In genomic region chr6:35499978-35500667, GRCm38 (mm10) we compare ENCODE assay signal across 28 mouse cellular contexts. TPM values are rescaled to one million over a fixed set of nuclear protein-coding genes. Genes with fewer than 3 reads are reported as not detected.
DNase-seq lines count a peak whose midpoint lies in the region; ATAC-seq and TF ChIP-seq lines count a peak whose summit lies in the region.
"Had no signal": no experiment of that assay in that cellular context is flagged by ENCODE, and none has a peak within 500 bp of the region (broad histone marks: within the 10 kb centered on the region; RNA-seq: fewer than 3 reads in every experiment).

No protein-coding gene starts in this region.

- DNase-seq in liver, adult 2 months (ENCODE audit: extremely low read depth, low read depth, low spot score), result peak; percentile 93
- no peak for DNase-seq in liver, embryonic 11.5 days (ENCODE audit: low spot score)
- DNase-seq in liver, embryonic 13.5 days, result no peak
- peak; percentile 50 for DNase-seq in lung, postnatal 36 days
- no peak for DNase-seq in hindbrain, embryonic 14.5 days (ENCODE audit: low spot score)
- DNase-seq in layer of hippocampus, postnatal 36 days, result no peak
- DNase-seq: adrenal gland, postnatal 14 days; B cell, adult 2 months; cerebellum, adult 8-10 months; cerebellum, postnatal 36 days; forebrain, postnatal 0 days; gastrocnemius, postnatal 25 days; heart, postnatal 4 days; kidney, postnatal 36 days; left cerebral cortex, postnatal 4 days; right cerebral cortex, postnatal 14 days; spleen, adult 18-20 months had no signal

- H3K9ac ChIP-seq in liver, adult 2 months (ENCODE audit: low read depth, low read length), result no peak overlapping the region
- H3K9ac ChIP-seq in liver, embryonic 11.5 days (ENCODE audit: low read depth, low read length), result no peak overlapping the region
- H3K9ac ChIP-seq in liver, embryonic 13.5 days, result no peak overlapping the region
- no peak overlapping the region for H3K9ac ChIP-seq in hindbrain, embryonic 14.5 days
- no peak overlapping the region for H3K9ac ChIP-seq in intestine, embryonic 15.5 days
- H3K9ac ChIP-seq: embryonic facial prominence, embryonic 15.5 days; forebrain, postnatal 0 days; hindbrain, embryonic 15.5 days; kidney, embryonic 15.5 days; limb, embryonic 15.5 days; midbrain, embryonic 13.5 days had no signal

- 32% methylated on average over 5 of the region's 5 CpGs for WGBS in liver, adult 2 months
- 83% methylated on average over 5 of the region's 5 CpGs for WGBS in liver, embryonic 11.5 days
- WGBS in bone marrow, adult 2 months, result 60% methylated on average over 5 of the region's 5 CpGs
- 69% methylated on average over 5 of the region's 5 CpGs for WGBS in liver, embryonic 13.5 days (ENCODE audit: insufficient replicate concordance)
- WGBS in hindbrain, embryonic 14.5 days, result 94% methylated on average over 5 of the region's 5 CpGs
- WGBS in intestine, embryonic 15.5 days, result 89% methylated on average over 5 of the region's 5 CpGs

- TF ChIP-seq POLR2A in liver, adult 2 months (IDR thresholded peaks at IDR 0.05; ENCODE audit: extremely low read depth, insufficient read depth, low read length), result no peak
- TF ChIP-seq POLR2A in bone marrow, adult 2 months (IDR thresholded peaks at IDR 0.05; ENCODE audit: borderline replicate concordance, control insufficient read depth, low read depth, low read length), result no peak

- no peak for ATAC-seq in liver, embryonic 11.5 days (replicated peaks; ENCODE audit: low FRiP score)
- peak; percentile 48; the same call in 1 of the 2 replicates for ATAC-seq in liver, embryonic 13.5 days (ENCODE audit: low read depth)
- ATAC-seq in hindbrain, embryonic 14.5 days (ENCODE audit: low FRiP score), result no peak
- no peak for ATAC-seq in intestine, embryonic 15.5 days
- ATAC-seq: forebrain, postnatal 0 days; intestine, embryonic 16.5 days; midbrain, embryonic 13.5 days had no signal

- H3K27ac ChIP-seq in liver, adult 2 months (replicated peaks; ENCODE audit: insufficient read depth, low read depth, low read length), result peak overlapping the region; percentile 49
- H3K27ac ChIP-seq in liver, embryonic 11.5 days (ENCODE audit: low read depth, low read length), result no peak overlapping the region
- H3K27ac ChIP-seq in bone marrow, adult 2 months (ENCODE audit: control insufficient read depth, insufficient read depth, low read depth, low read length, poor library complexity), result peak overlapping the region; percentile 38; the same call in 1 of the 2 replicates
- no peak overlapping the region for H3K27ac ChIP-seq in liver, embryonic 13.5 days
- no peak overlapping the region for H3K27ac ChIP-seq in hindbrain, embryonic 14.5 days
- H3K27ac ChIP-seq in intestine, embryonic 15.5 days, result no peak overlapping the region
- H3K27ac ChIP-seq: embryonic facial prominence, embryonic 15.5 days; heart, embryonic 10.5 days; hindbrain, embryonic 15.5 days; kidney, embryonic 15.5 days; left cerebral cortex, adult 2 months; limb, embryonic 15.5 days; midbrain, embryonic 13.5 days had no signal

- H3K9me3 ChIP-seq in liver, embryonic 11.5 days (ENCODE audit: control insufficient read depth, low read length), result no peaks in the 10 kb centered on the region
- no peaks in the 10 kb centered on the region for H3K9me3 ChIP-seq in liver, embryonic 13.5 days (replicated peaks)
- H3K9me3 ChIP-seq in hindbrain, embryonic 14.5 days (ENCODE audit: control insufficient read depth, low read length), result no peaks in the 10 kb centered on the region
- H3K9me3 ChIP-seq in intestine, embryonic 15.5 days, result no peaks in the 10 kb centered on the region
- H3K9me3 ChIP-seq: embryonic facial prominence, embryonic 15.5 days; heart, embryonic 10.5 days; hindbrain, embryonic 15.5 days; kidney, embryonic 15.5 days; limb, embryonic 15.5 days; megakaryocyte, embryonic 14.5 days; midbrain, embryonic 13.5 days had no signal

- no peaks in the 10 kb centered on the region; the same call in 1 of the 2 replicates for H3K36me3 ChIP-seq in liver, adult 2 months (ENCODE audit: control insufficient read depth, insufficient read depth, low read length)
- H3K36me3 ChIP-seq in liver, embryonic 11.5 days (ENCODE audit: control insufficient read depth, insufficient read depth, low read length), result no peaks in the 10 kb centered on the region
- no peaks in the 10 kb centered on the region for H3K36me3 ChIP-seq in liver, embryonic 13.5 days
- no peaks in the 10 kb centered on the region for H3K36me3 ChIP-seq in hindbrain, embryonic 14.5 days (replicated peaks; ENCODE audit: control insufficient read depth, insufficient read depth)
- H3K36me3 ChIP-seq in intestine, embryonic 15.5 days, result no peaks in the 10 kb centered on the region
- H3K36me3 ChIP-seq: embryonic facial prominence, embryonic 15.5 days; heart, embryonic 10.5 days; hindbrain, embryonic 15.5 days; kidney, embryonic 15.5 days; limb, embryonic 15.5 days; midbrain, embryonic 13.5 days had no signal

- no peak overlapping the region for H3K4me3 ChIP-seq in liver, adult 2 months (ENCODE audit: insufficient read depth, low read depth, low read length)
- no peak overlapping the region for H3K4me3 ChIP-seq in liver, embryonic 11.5 days (ENCODE audit: low read depth, low read length)
- no peak overlapping the region for H3K4me3 ChIP-seq in bone marrow, adult 2 months (replicated peaks; ENCODE audit: control insufficient read depth, low read depth, low read length)
- no peak overlapping the region for H3K4me3 ChIP-seq in liver, embryonic 13.5 days (replicated peaks)
- H3K4me3 ChIP-seq in hindbrain, embryonic 14.5 days (replicated peaks; ENCODE audit: low read length), result no peak overlapping the region
- no peak overlapping the region for H3K4me3 ChIP-seq in intestine, embryonic 15.5 days (replicated peaks)
- H3K4me3 ChIP-seq: embryonic facial prominence, embryonic 15.5 days; heart, embryonic 10.5 days; hindbrain, embryonic 15.5 days; kidney, embryonic 15.5 days; left cerebral cortex, adult 2 months; limb, embryonic 15.5 days; megakaryocyte, embryonic 14.5 days; midbrain, embryonic 13.5 days had no signal

- no peak for TF ChIP-seq CTCF in liver, adult 2 months (IDR thresholded peaks at IDR 0.05; ENCODE audit: low read depth, low read length)
- no peak for TF ChIP-seq CTCF in bone marrow, adult 2 months (IDR thresholded peaks at IDR 0.05; ENCODE audit: control insufficient read depth, insufficient read depth, low read length)

- no peaks in the 10 kb centered on the region for H3K27me3 ChIP-seq in liver, adult 2 months (ENCODE audit: control insufficient read depth, insufficient read depth, low read length)
- H3K27me3 ChIP-seq in liver, embryonic 11.5 days (replicated peaks; ENCODE audit: control insufficient read depth, insufficient read depth, low read length), result no peaks in the 10 kb centered on the region
- no peaks in the 10 kb centered on the region for H3K27me3 ChIP-seq in liver, embryonic 13.5 days
- no peaks in the 10 kb centered on the region for H3K27me3 ChIP-seq in hindbrain, embryonic 14.5 days (ENCODE audit: control insufficient read depth, insufficient read depth, low read length)
- H3K27me3 ChIP-seq in intestine, embryonic 15.5 days (replicated peaks), result no peaks in the 10 kb centered on the region
- H3K27me3 ChIP-seq: embryonic facial prominence, embryonic 15.5 days; hindbrain, embryonic 15.5 days; kidney, embryonic 15.5 days; limb, embryonic 15.5 days; megakaryocyte, embryonic 14.5 days; midbrain, embryonic 13.5 days had no signal

- no peaks in the 10 kb centered on the region for H3K79me2 ChIP-seq in liver, adult 2 months (ENCODE audit: control insufficient read depth, insufficient read depth, low read length)

- peaks cover 6% of the 10 kb centered on the region for H3K4me1 ChIP-seq in liver, adult 2 months (ENCODE audit: control insufficient read depth, insufficient read depth, low read length)
- H3K4me1 ChIP-seq in liver, embryonic 11.5 days (replicated peaks; ENCODE audit: control insufficient read depth, insufficient read depth, low read length), result no peaks in the 10 kb centered on the region
- H3K4me1 ChIP-seq in bone marrow, adult 2 months (ENCODE audit: control insufficient read depth, insufficient read depth, low read length), result no peaks in the 10 kb centered on the region
- H3K4me1 ChIP-seq in liver, embryonic 13.5 days (replicated peaks), result no peaks in the 10 kb centered on the region
- no peaks in the 10 kb centered on the region for H3K4me1 ChIP-seq in hindbrain, embryonic 14.5 days (replicated peaks; ENCODE audit: control insufficient read depth, insufficient read depth, low read length)
- H3K4me1 ChIP-seq in intestine, embryonic 15.5 days (replicated peaks), result no peaks in the 10 kb centered on the region
- H3K4me1 ChIP-seq: embryonic facial prominence, embryonic 15.5 days; heart, embryonic 10.5 days; hindbrain, embryonic 15.5 days; kidney, embryonic 15.5 days; limb, embryonic 15.5 days; midbrain, embryonic 13.5 days had no signal

- H3K4me2 ChIP-seq in liver, embryonic 11.5 days, result no peak overlapping the region
- no peak overlapping the region for H3K4me2 ChIP-seq in liver, embryonic 13.5 days
- no peak overlapping the region for H3K4me2 ChIP-seq in hindbrain, embryonic 14.5 days (replicated peaks)
- no peak overlapping the region for H3K4me2 ChIP-seq in intestine, embryonic 15.5 days (replicated peaks)
- H3K4me2 ChIP-seq: embryonic facial prominence, embryonic 15.5 days; hindbrain, embryonic 15.5 days; kidney, embryonic 15.5 days; limb, embryonic 15.5 days; midbrain, embryonic 13.5 days had no signal

RNA-seq across cellular contexts. Expression of gene Mtpn, which starts 39.6 kb away (rescaled TPM):
- total RNA-seq in liver, adult 2 months (2014; rRNA removed), result 61.3 and 62.0 TPM in 2 replicates
- polyA plus RNA-seq in liver, adult 2 months (2012; rRNA removed), result 62.7 and 86.3 TPM in 2 replicates
- 115 and 127 TPM in 2 replicates for polyA plus RNA-seq in liver, embryonic 11.5 days (2014; fragmentation: Nextera tagmentation; extraction: Ambion mirVana)
- 24.3 and 38.3 TPM in 2 replicates for polyA plus RNA-seq in bone marrow, adult 2 months (2011; ENCODE audit: insufficient read depth, insufficient read length, low replicate concordance, missing spikeins)
- polyA plus RNA-seq in liver, embryonic 13.5 days (2015; fragmentation: Nextera tagmentation; extraction: Ambion mirVana), result 60.1 and 71.7 TPM in 2 replicates
- polyA plus RNA-seq in hindbrain, embryonic 14.5 days (2014; fragmentation: Nextera tagmentation; extraction: Ambion mirVana), result 171 and 188 TPM in 2 replicates
- polyA plus RNA-seq in intestine, embryonic 15.5 days (2015; fragmentation: Nextera tagmentation; extraction: Ambion mirVana), result 141 and 147 TPM in 2 replicates
- total RNA-seq in layer of hippocampus, postnatal 36 days (2021), result 100 to 1,000 TPM; 249 to 285 TPM

Comparison
In these comparisons a context has a peak if more than half of its experiments do, and no peak if none do; other contexts are left out.
1. DNase-seq: peak in liver, adult 2 months (single experiment) and lung, postnatal 36 days (single experiment); none in liver, embryonic 11.5 days (single experiment), liver, embryonic 13.5 days (single experiment), hindbrain, embryonic 14.5 days (single experiment) and layer of hippocampus, postnatal 36 days (0 of 2).
2. H3K27ac ChIP-seq: peak in liver, adult 2 months (single experiment) and bone marrow, adult 2 months (single experiment); none in liver, embryonic 11.5 days (single experiment), liver, embryonic 13.5 days (single experiment), hindbrain, embryonic 14.5 days (single experiment) and intestine, embryonic 15.5 days (single experiment).